Mouse (Mus musculus) adrenal gland, adult 2 months (tissue): ENCODE results near the gene Trim9. TPM values are rescaled to one million over a fixed set of nuclear protein-coding genes. Genes with fewer than 3 reads are reported as not detected.

Experiments used
- DNase-seq: peaks from one replicate; pipeline ENCODE4 v3.0.0; 2021
- polyA plus RNA-seq: library from polyadenylated mRNA; depleted of rRNA; stranded (reverse); fragments of >200 nt; gene quantifications from 2 replicates; pipeline ENCODE4 v1.2.3, GENCODE M21; 2012
- total RNA-seq, 2 experiments: library from RNA; stranded (reverse); gene quantifications; 2 replicates each; pipeline ENCODE4 v1.2.3; 2021

Gene Trim9
- total and polyA plus RNA-seq, 3 experiments: 0.82 to 2.1 (median 1.6) TPM

GRCm38 (mm10) chr12:70325826-70326225 is 21.6 kb downstream of the Trim9 start:
- DNase-seq: peak; percentile 49

DNA sequence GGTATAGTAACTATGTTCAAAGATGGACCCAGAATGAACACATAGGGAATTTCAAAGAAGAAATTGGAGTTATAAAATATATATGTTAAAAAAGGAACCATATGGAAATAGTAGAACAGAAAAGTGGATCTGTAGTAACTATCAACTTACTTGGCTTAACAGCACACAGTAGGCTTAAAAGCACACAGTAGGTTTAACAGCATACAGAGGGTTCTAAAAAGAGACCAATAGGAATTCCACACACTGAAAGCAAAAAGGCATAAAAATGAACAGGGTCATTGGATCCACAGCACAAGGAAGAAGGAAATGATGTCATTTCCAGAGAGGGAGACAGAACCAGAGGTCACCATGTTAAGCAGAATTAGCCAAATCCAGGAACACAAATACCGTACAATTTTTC is 24.6 kb downstream of the Trim9 start:
- no peak for DNase-seq

DNA sequence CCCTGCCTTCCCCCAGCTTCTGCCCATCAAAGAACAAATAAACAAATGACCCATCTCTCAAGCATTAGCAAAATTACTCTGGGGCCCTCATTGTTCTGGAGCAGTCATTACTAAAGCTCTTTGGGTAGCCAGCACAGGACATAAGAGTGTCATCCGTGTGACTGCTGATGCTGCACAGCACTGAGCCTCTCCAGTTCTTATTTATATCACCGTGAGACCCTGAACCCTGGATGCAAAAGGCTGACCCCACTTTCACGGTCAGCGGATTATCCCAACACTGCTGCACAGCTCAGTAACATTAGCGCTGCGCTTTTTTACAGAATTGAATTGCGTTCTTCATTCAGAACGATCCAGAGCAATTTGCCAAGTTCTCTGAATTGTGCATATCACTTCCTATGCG is 31.3 kb downstream of the Trim9 start:
- DNase-seq: no peak

GRCm38 (mm10) chr12:70307881-70308280 is 39.5 kb downstream of the Trim9 start:
- DNase-seq: no peak

GRCm38 (mm10) chr12:70307062-70307461 is 40.4 kb downstream of the Trim9 start:
- DNase-seq: no peak

DNA sequence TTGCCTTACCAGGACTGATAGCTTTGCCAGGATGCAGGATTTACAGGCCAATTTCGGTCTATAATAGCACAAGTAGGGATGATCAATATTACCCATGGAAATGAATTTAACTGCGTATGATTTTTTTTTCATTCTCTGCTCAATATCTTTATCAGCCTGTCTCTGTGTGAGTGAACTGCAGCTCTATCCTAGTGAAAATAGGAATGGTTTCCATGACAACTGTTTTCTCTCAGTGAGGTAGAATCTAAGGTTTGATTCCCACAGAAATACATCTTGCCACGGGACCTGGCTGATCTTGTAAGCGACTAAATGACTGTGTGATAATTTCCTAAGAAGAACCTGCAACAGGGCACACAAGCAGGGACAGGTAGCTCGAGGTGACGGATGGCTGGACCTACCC is 43.4 kb downstream of the Trim9 start:
- no peak for DNase-seq

DNA sequence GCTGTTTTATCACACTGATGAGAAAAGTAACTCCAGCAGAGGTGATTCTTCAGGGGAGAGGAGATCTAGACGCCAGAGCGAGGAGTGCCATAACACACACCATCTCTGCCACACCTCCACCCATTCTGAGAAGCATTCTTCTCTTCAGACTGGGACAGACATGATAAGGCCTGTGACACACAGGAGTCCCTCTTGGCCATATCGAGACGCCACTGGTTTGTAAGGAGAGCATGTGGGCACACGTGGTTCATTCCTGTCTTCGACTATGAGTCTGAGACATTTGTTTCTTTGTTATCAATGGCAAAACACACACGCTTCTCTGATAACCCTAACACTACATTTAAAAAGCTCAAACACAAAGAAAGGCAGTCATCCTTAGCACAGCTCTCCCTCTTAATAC is 43.9 kb downstream of the Trim9 start:
- DNase-seq: no peak

DNA sequence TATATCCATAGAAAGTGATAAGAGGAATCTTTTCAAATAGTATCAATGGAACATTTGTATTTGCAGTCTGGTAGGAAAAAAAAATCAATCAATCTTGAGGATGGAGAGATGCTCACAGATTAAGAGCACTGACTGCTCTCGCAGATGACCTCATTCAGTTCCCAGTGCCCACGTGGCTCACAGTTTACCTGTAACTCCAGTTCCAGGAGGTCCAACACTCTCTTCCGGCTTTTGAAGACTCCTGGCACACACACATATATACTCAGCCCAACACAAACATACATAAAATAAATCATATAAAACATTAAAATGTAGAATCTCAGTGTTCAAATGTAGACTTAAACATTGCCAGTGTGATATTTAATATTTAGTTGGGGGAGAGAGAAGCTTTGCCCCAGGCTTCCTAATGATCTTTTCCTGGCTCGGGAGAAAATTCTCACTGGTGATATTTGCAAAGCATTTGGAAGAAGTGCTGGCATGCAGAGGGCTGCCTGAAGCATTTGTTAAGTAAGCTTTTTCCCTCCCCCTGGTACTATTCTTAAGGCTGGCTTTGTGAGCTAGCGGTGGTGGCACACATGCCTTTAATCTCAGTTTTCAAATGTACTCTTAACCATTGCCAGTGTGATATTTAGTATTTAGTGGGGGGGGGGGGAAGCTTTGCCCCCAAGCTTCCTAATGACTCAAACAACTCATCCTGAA is 45.2 kb downstream of the Trim9 start:
- no peak for DNase-seq

DNA sequence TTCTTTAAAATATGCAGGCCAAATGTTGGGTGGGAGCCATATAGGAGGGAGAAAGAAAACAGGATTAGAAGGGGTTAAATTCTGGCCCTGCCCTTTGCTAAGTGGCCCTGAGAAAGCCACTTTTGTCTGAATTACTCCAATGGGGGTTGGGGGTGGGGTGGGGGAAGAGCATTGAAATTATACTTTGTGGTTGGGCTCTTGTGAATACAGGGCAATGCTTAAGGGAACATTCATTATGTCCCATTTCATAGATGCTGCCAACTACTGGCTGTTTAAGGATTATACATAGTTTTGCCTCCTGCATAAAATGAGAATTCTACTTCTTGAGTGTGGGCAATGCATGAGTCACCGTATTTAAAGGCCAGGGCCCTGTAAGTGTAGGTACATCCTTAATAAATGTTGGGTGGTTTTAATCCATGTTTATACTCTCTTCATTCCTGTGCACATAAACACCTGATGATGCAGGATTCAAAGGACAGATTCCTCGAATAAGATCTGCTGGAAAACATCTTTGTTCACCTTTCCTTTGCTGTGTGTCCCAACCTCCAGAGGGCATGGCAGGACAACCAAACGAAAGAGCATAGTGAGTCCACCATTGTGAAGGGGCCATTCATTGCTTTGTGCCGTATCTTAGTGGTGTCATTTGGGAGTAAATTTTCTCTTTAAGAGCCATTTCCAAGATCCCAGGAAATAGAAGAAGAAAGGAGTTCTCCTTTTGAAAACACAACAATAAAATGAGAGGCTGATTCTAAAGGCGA is 53.3 kb downstream of the Trim9 start:
- DNase-seq: no peak

DNA sequence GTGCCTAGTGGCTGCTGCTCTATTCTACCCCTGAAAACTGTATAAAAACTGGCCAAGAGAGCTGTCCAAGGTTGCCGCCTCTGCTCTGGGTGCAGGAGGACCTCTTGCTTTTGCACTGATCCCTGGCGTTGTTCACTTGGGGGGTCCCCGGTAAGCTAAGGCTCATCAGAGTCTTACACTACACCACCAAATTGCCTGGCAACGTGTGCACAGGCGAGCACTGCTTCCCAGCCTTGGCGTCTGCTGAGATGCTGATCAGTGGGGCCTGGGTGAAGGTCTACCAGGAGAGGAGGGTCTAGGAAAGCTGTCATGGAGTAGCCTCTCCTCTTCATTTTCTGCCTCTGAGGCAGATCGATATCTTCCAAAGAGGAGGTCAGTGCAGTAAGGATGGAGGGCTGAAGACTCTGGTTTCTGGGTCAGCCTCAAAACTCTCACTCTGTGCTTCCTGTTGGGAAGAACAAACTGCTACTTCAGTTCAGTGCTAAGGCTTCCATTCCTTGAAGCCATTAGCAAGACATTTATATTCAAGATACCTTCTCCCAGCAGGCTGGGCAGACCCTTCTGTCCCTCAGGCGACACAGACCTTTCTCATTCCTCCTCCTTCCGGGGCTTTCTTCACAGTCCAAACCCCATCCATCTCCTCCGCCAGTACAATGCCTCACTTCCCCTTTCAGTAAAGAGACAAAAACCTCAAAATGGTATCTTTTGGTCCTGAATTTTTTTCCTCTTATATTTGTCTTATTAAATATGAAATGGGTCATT is 54.1 kb downstream of the Trim9 start:
- no peak for DNase-seq

DNA sequence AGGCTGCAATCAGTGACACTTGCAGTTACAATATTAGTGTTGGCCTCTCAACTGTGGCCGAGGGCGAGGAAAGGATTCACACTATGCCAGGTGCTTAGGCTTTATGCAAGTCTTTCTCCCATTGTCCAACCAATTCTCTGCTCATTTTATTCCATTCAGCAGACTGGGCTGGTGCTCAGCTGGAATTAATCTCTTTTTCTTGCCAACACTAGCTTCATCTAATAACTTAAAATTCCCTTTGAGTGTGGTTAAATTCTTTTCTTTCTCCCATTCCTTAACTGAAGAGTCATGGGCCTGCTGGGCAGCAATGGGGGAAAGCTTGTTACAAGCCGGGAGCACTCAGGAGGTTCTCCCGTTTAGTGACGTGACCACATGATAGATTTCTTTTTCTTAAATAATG is 61.9 kb downstream of the Trim9 start:
- no peak for DNase-seq

DNA sequence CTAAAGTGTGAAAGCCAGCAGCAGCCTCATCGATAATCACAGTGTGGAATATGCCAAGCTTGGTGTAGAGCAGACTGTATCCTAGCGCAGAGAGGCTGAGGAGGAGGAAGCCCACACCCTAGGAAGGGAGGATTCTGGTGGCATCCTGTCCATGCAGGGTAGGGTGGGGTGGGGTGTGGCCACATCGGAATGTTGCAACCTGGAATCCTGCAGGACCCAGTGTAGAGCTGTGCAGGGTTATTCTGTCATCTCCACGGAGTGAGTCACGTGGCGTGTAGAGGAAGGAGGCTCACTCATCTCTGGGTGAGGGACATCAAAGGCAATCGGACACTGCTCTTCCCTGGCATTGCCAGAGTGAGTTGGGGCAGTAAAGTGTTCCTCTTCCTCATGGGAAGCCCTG is 62.4 kb downstream of the Trim9 start:
- no peak for DNase-seq

DNA sequence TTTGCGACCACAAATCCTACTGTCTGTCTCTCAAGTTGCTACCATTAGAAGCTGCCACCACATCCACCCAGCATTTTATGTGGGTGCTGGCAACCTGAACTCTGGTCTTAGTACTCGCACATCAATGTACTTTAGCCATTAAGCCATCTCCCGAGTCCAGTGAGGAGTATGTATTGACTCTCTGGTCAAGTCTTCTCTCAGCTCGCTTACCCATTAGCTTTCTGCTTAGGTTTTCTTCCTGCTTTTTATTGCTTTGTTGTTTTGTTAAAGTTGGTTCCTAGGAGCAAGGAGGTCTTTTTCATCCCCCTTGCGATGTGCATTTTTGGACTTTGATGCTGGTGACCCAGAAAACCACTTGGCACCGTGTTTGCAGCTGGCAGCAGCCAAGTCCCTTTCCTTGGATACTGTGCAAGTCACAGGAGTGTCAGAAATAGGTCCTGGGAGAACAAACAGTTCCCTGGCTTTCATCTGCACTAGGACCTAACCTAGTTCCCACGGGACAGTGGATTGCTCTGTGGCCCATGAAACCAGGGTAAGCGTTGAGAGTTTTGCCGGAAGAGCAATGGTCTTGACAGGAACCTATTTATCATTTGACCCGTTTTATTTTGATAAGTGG is 64.2 kb downstream of the Trim9 start:
- peak; percentile 16 for DNase-seq

GRCm38 (mm10) chr12:70280930-70281329 is 66.5 kb downstream of the Trim9 start:
- DNase-seq: no peak

GRCm38 (mm10) chr12:70280381-70280780 is 67.0 kb downstream of the Trim9 start:
- no peak for DNase-seq

GRCm38 (mm10) chr12:70277071-70277939 is 70.1 kb downstream of the Trim9 start:
- DNase-seq: no peak

GRCm38 (mm10) chr12:70269724-70270123 is 77.7 kb downstream of the Trim9 start:
- no peak for DNase-seq

- no peak for DNase-seq
Observed at GRCm38 (mm10) chr12:70267314-70267713, 80.1 kb downstream of the Trim9 start.

GRCm38 (mm10) chr12:70266494-70266931 is 80.9 kb downstream of the Trim9 start:
- DNase-seq: no peak

DNA sequence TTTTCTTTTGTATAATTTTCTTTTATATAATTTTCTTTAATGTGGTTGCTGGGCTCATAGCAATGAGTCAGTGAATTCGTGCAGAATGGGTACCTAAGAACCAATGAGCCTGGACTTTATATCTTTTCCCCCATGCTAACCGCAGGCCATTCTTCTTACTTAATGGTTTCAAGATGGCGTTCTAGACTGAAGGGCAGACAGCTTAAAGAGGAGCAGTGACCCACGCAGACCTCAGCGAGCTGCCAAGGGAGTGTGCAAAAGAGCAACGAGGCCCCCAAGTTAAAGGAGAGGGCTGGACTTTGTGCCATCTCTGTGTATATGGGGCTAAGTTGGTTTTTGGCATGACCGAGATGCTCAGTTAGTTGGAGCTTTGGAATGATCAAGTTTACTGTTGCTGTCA is 83.7 kb downstream of the Trim9 start:
- DNase-seq: no peak

- no peak for DNase-seq
Observed at GRCm38 (mm10) chr12:70262271-70262953, 85.0 kb downstream of the Trim9 start.
